Mouse (Mus musculus): ENCODE results near the gene Bcr. TPM values are rescaled to one million over a fixed set of nuclear protein-coding genes. Genes with fewer than 3 reads are reported as not detected.
A peak's percentile ranks its signal among the peaks of the same experiment; 100 is the strongest.

Bcr gene
- polyA plus RNA-seq, 1 experiment from 2014 or later: 26.4 TPM

GRCm38 (mm10) chr10:75061341-75062188 is 1.2 kb downstream of the Bcr start:
- H3K27me3 ChIP-seq (ENCODE audit: control insufficient read depth, insufficient read depth, low read length): no peaks in the 10 kb centered on the region; the same call in 1 of the 2 replicates
- H3K36me3 ChIP-seq (ENCODE audit: control insufficient read depth, insufficient read depth, low read length): no peaks in the 10 kb centered on the region
- peak overlapping the region; percentile 85 for H3K9ac ChIP-seq (replicated peaks; ENCODE audit: low read depth, low read length)
- H3K27ac ChIP-seq (ENCODE audit: low read depth, low read length): peak overlapping the region; percentile 90
- H3K4me2 ChIP-seq (ENCODE audit: low read depth, low read length): peak overlapping the region; percentile 97
- no peak for ATAC-seq (ENCODE audit: low read depth)
- peaks cover 51% of the 10 kb centered on the region for H3K4me1 ChIP-seq (ENCODE audit: control insufficient read depth, insufficient read depth, low read length)
- 2% methylated on average over 61 of the region's 71 CpGs for WGBS
- peak overlapping the region; percentile 90 for H3K4me3 ChIP-seq (ENCODE audit: low read depth, low read length)
- no peaks in the 10 kb centered on the region for H3K9me3 ChIP-seq (ENCODE audit: control insufficient read depth, low read length)

- WGBS: 24% methylated on average over 6 of the region's 6 CpGs
- Histone ChIP-seq H3K27me3 (ENCODE audit: control insufficient read depth, insufficient read depth, low read length) (no peaks in the 10 kb centered on the region; the same call in 1 of the 2 replicates), H3K36me3 (ENCODE audit: control insufficient read depth, insufficient read depth, low read length) (no peaks in the 10 kb centered on the region), H3K9ac (replicated peaks; ENCODE audit: low read depth, low read length) (peak overlapping the region; percentile 85), H3K4me2 (ENCODE audit: low read depth, low read length) (peak overlapping the region; percentile 97), H3K4me3 (ENCODE audit: low read depth, low read length) (peak overlapping the region; percentile 90), H3K9me3 (ENCODE audit: control insufficient read depth, low read length) (no peaks in the 10 kb centered on the region), H3K27ac (ENCODE audit: low read depth, low read length) (no peak overlapping the region), H3K4me1 (ENCODE audit: control insufficient read depth, insufficient read depth, low read length) (peaks cover 54% of the 10 kb centered on the region)
- no peak for ATAC-seq (ENCODE audit: low read depth)
Observed at GRCm38 (mm10) chr10:75062189-75062561, 1.8 kb downstream of the Bcr start.

GRCm38 (mm10) chr10:75062621-75063020 is 2.2 kb downstream of the Bcr start:
- H3K4me2 ChIP-seq (ENCODE audit: low read depth, low read length): peak overlapping the region; percentile 97
- H3K36me3 ChIP-seq (ENCODE audit: control insufficient read depth, insufficient read depth, low read length): no peaks in the 10 kb centered on the region
- 47% methylated on average over 6 of the region's 6 CpGs for WGBS
- no peaks in the 10 kb centered on the region; the same call in 1 of the 2 replicates for H3K27me3 ChIP-seq (ENCODE audit: control insufficient read depth, insufficient read depth, low read length)
- peaks cover 57% of the 10 kb centered on the region for H3K4me1 ChIP-seq (ENCODE audit: control insufficient read depth, insufficient read depth, low read length)
- H3K27ac ChIP-seq (ENCODE audit: low read depth, low read length): no peak overlapping the region
- no peak for ATAC-seq (ENCODE audit: low read depth)
- peak overlapping the region; percentile 85; the same call in 1 of the 2 replicates for H3K9ac ChIP-seq (replicated peaks; ENCODE audit: low read depth, low read length)
- no peaks in the 10 kb centered on the region for H3K9me3 ChIP-seq (ENCODE audit: control insufficient read depth, low read length)
- peak overlapping the region; percentile 90 for H3K4me3 ChIP-seq (ENCODE audit: low read depth, low read length)

- Histone ChIP-seq H3K27me3 (ENCODE audit: control insufficient read depth, insufficient read depth, low read length) (no peaks in the 10 kb centered on the region; the same call in 1 of the 2 replicates), H3K9me3 (ENCODE audit: control insufficient read depth, low read length) (no peaks in the 10 kb centered on the region), H3K27ac (ENCODE audit: low read depth, low read length) (no peak overlapping the region), H3K9ac (replicated peaks; ENCODE audit: low read depth, low read length) (0 out of 2 replicates have a peak overlapping the region, but pooled peaks have one; percentile 25), H3K4me3 (ENCODE audit: low read depth, low read length) (peak overlapping the region; percentile 90), H3K4me1 (ENCODE audit: control insufficient read depth, insufficient read depth, low read length) (peaks cover 63% of the 10 kb centered on the region), H3K4me2 (ENCODE audit: low read depth, low read length) (peak overlapping the region; percentile 97), H3K36me3 (ENCODE audit: control insufficient read depth, insufficient read depth, low read length) (no peaks in the 10 kb centered on the region)
- no peak for ATAC-seq (ENCODE audit: low read depth)
- WGBS: 62% methylated on average over 12 of the region's 12 CpGs
Observed at GRCm38 (mm10) chr10:75063301-75063965, 3.0 kb downstream of the Bcr start.

GRCm38 (mm10) chr10:75065691-75066090 is 5.3 kb downstream of the Bcr start:
- no peak overlapping the region for H3K27ac ChIP-seq (ENCODE audit: low read depth, low read length)
- no peak overlapping the region for H3K4me3 ChIP-seq (ENCODE audit: low read depth, low read length)
- no peak overlapping the region for H3K9ac ChIP-seq (replicated peaks; ENCODE audit: low read depth, low read length)
- peak overlapping the region; percentile 97; the same call in 1 of the 2 replicates for H3K4me2 ChIP-seq (ENCODE audit: low read depth, low read length)
- ATAC-seq (ENCODE audit: low read depth): no peak
- no peaks in the 10 kb centered on the region for H3K9me3 ChIP-seq (ENCODE audit: control insufficient read depth, low read length)
- peaks cover 56% of the 10 kb centered on the region for H3K4me1 ChIP-seq (ENCODE audit: control insufficient read depth, insufficient read depth, low read length)
- WGBS: 77% methylated on average over 6 of the region's 6 CpGs
- H3K27me3 ChIP-seq (ENCODE audit: control insufficient read depth, insufficient read depth, low read length): no peaks in the 10 kb centered on the region; the same call in 1 of the 2 replicates
- no peaks in the 10 kb centered on the region for H3K36me3 ChIP-seq (ENCODE audit: control insufficient read depth, insufficient read depth, low read length)

GRCm38 (mm10) chr10:75067446-75067845 is 7.1 kb downstream of the Bcr start:
- H3K27me3 ChIP-seq (ENCODE audit: control insufficient read depth, insufficient read depth, low read length): no peaks in the 10 kb centered on the region
- no peak for ATAC-seq (ENCODE audit: low read depth)
- H3K9me3 ChIP-seq (ENCODE audit: control insufficient read depth, low read length): no peaks in the 10 kb centered on the region
- H3K4me2 ChIP-seq (ENCODE audit: low read depth, low read length): no peak overlapping the region
- H3K4me1 ChIP-seq (ENCODE audit: control insufficient read depth, insufficient read depth, low read length): peaks cover 48% of the 10 kb centered on the region
- H3K4me3 ChIP-seq (ENCODE audit: low read depth, low read length): no peak overlapping the region
- no peaks in the 10 kb centered on the region for H3K36me3 ChIP-seq (ENCODE audit: control insufficient read depth, insufficient read depth, low read length)
- H3K9ac ChIP-seq (replicated peaks; ENCODE audit: low read depth, low read length): no peak overlapping the region
- H3K27ac ChIP-seq (ENCODE audit: low read depth, low read length): no peak overlapping the region

- Histone ChIP-seq H3K9me3 (ENCODE audit: control insufficient read depth, low read length) (no peaks in the 10 kb centered on the region), H3K27me3 (ENCODE audit: control insufficient read depth, insufficient read depth, low read length) (no peaks in the 10 kb centered on the region), H3K4me2 (ENCODE audit: low read depth, low read length) (no peak overlapping the region), H3K9ac (replicated peaks; ENCODE audit: low read depth, low read length) (no peak overlapping the region), H3K4me1 (ENCODE audit: control insufficient read depth, insufficient read depth, low read length) (peaks cover 41% of the 10 kb centered on the region), H3K4me3 (ENCODE audit: low read depth, low read length) (no peak overlapping the region), H3K36me3 (ENCODE audit: control insufficient read depth, insufficient read depth, low read length) (no peaks in the 10 kb centered on the region), H3K27ac (ENCODE audit: low read depth, low read length) (no peak overlapping the region)
- 65% methylated on average over 2 of the region's 2 CpGs for WGBS
- ATAC-seq (ENCODE audit: low read depth): no peak
Observed at GRCm38 (mm10) chr10:75068086-75068485, 7.7 kb downstream of the Bcr start.

- Histone ChIP-seq H3K9me3 (ENCODE audit: control insufficient read depth, low read length) (no peaks in the 10 kb centered on the region), H3K4me3 (ENCODE audit: low read depth, low read length) (no peak overlapping the region), H3K27ac (ENCODE audit: low read depth, low read length) (no peak overlapping the region), H3K36me3 (ENCODE audit: control insufficient read depth, insufficient read depth, low read length) (no peaks in the 10 kb centered on the region), H3K9ac (replicated peaks; ENCODE audit: low read depth, low read length) (no peak overlapping the region), H3K4me1 (ENCODE audit: control insufficient read depth, insufficient read depth, low read length) (peaks cover 34% of the 10 kb centered on the region), H3K4me2 (ENCODE audit: low read depth, low read length) (no peak overlapping the region), H3K27me3 (ENCODE audit: control insufficient read depth, insufficient read depth, low read length) (no peaks in the 10 kb centered on the region)
- ATAC-seq (ENCODE audit: low read depth): no peak
- WGBS: 57% methylated on average over 12 of the region's 12 CpGs
Observed at GRCm38 (mm10) chr10:75068624-75069328, 8.4 kb downstream of the Bcr start.
